Mouse (Mus musculus): Measurements from ENCODE around the gene Tmcc3. TPM values are rescaled to one million over a fixed set of nuclear protein-coding genes. Genes with fewer than 3 reads are reported as not detected.
A peak's percentile ranks its signal among the peaks of the same experiment; 100 is the strongest.

Tmcc3 gene
- total and polyA plus RNA-seq, 3 experiments: 11.3 to 30.1 (median 23.1) TPM

GRCm38 (mm10) chr10:94406821-94407220 is 95.1 kb downstream of the Tmcc3 start:
- H3K36me3 ChIP-seq (replicated peaks in 1 of 2; ENCODE audit: control insufficient read depth in 1 of 2, insufficient read depth in 1 of 2, low read length in 1 of 2): peaks cover 46 to 80% of the 10 kb centered on the region in 2 experiments
- TF ChIP-seq RAD21 (IDR thresholded peaks at IDR 0.05; ENCODE audit: low read depth, low read length) (no peak), TBP (conservative IDR thresholded peaks at IDR 0.05; ENCODE audit: low read depth, low read length) (no peak), GABPA (IDR thresholded peaks at IDR 0.05; ENCODE audit: insufficient replicate concordance, low read depth, low read length) (no peak), JUN (IDR thresholded peaks at IDR 0.05; ENCODE audit: insufficient read depth, low read depth, low read length) (no peak), MAFK (IDR thresholded peaks at IDR 0.05; ENCODE audit: insufficient replicate concordance, low read length) (no peak), ZKSCAN1 (IDR thresholded peaks at IDR 0.05; ENCODE audit: borderline replicate concordance, low read depth, low read length) (no peak), CHD2 (IDR thresholded peaks at IDR 0.05; ENCODE audit: low read length) (no peak), MAX (IDR thresholded peaks at IDR 0.05; ENCODE audit: low read length) (no peak), IRF4 (IDR thresholded peaks at IDR 0.05; ENCODE audit: low read depth, low read length) (no peak), USF1 (IDR thresholded peaks at IDR 0.05; ENCODE audit: low read depth, low read length) (no peak), KAT2A (IDR thresholded peaks at IDR 0.05; ENCODE audit: insufficient replicate concordance, low read length) (no peak), NELFE (IDR thresholded peaks at IDR 0.05; ENCODE audit: low read depth, low read length) (no peak), HCFC1 (IDR thresholded peaks at IDR 0.05; ENCODE audit: low read depth, low read length) (no peak)
- H3K4me1 ChIP-seq (ENCODE audit: control insufficient read depth in 1 of 2, insufficient read depth in 2 of 2): peaks cover 0 to 25% of the 10 kb centered on the region in 2 experiments; a peak in 2 of 4 replicates
- H3K9ac ChIP-seq (ENCODE audit: insufficient read depth, low read depth): no peak overlapping the region
- peaks cover 13% of the 10 kb centered on the region; the same call in 1 of the 2 replicates for H3K79me2 ChIP-seq (replicated peaks; ENCODE audit: control insufficient read depth, extremely low read depth, insufficient read depth, poor library complexity, severe bottlenecking)
- no peaks in the 10 kb centered on the region for H3K9me3 ChIP-seq (replicated peaks; ENCODE audit: low read length)
- H3K4me2 ChIP-seq (ENCODE audit: insufficient read depth, low read depth, poor library complexity, severe bottlenecking): no peak overlapping the region
- H3K4me3 ChIP-seq (replicated peaks in 1 of 3; ENCODE audit: low read depth in 2 of 3, low read length in 2 of 3, poor library complexity in 1 of 3): no peak overlapping the region
- no peak for DNase-seq (ENCODE audit: extremely low read depth)
- in situ Hi-C loops (cut with MboI; ENCODE audit: low pct_ligation_motif_present, low pct_unique_long_range_greater_than_20kb, low sequenced_read_pairs) (loop anchor here (25.0 kb wide), 1 partner anchor 555 kb away; no protein-coding TSS in a partner anchor), dilution Hi-C loops (cut with MboI; ENCODE audit: extremely low pct_ligation_motif_present, extremely low pct_unique_long_range_greater_than_20kb, low sequenced_read_pairs) (no loop called here)
- H3K27ac ChIP-seq (ENCODE audit: insufficient read depth, low read depth): no peak overlapping the region
- no peaks in the 10 kb centered on the region for H3K27me3 ChIP-seq (replicated peaks)

GRCm38 (mm10) chr10:94408356-94409146 is 96.8 kb downstream of the Tmcc3 start:
- H3K9ac ChIP-seq (ENCODE audit: insufficient read depth, low read depth): no peak overlapping the region
- 0 out of 2 replicates have a peak, but pooled peaks have one; percentile 33 for TF ChIP-seq ELF1 (IDR thresholded peaks at IDR 0.05; ENCODE audit: low read depth, low read length)
- peak; percentile 73 to 77 for TF ChIP-seq CTCF (conservative IDR thresholded peaks at IDR 0.05 in 1 of 2, IDR thresholded peaks at IDR 0.05 in 1 of 2; ENCODE audit: low read depth in 2 of 2, low read length in 2 of 2)
- no peak for TF ChIP-seq UBTF (IDR thresholded peaks at IDR 0.05; ENCODE audit: low read depth, low read length)
- TF ChIP-seq POLR2AphosphoS2 (IDR thresholded peaks at IDR 0.05; ENCODE audit: low read depth, low read length): no peak
- no peak for TF ChIP-seq CHD2 (IDR thresholded peaks at IDR 0.05; ENCODE audit: low read length)
- TF ChIP-seq ZMIZ1 (IDR thresholded peaks at IDR 0.05; ENCODE audit: low read depth, low read length): no peak
- peak; percentile 58 for TF ChIP-seq ZC3H11A (IDR thresholded peaks at IDR 0.05; ENCODE audit: low read depth, low read length)
- no peak for TF ChIP-seq MAZ (IDR thresholded peaks at IDR 0.05; ENCODE audit: low read depth, low read length)
- TF ChIP-seq MAFK (IDR thresholded peaks at IDR 0.05; ENCODE audit: insufficient replicate concordance, low read length): no peak
- TF ChIP-seq SMC3 (IDR thresholded peaks at IDR 0.05; ENCODE audit: low read depth, low read length): peak; percentile 88
- TF ChIP-seq RAD21 (IDR thresholded peaks at IDR 0.05; ENCODE audit: low read depth, low read length): peak; percentile 70

More at GRCm38 (mm10) chr10:94408356-94409146, 96.8 kb downstream of the Tmcc3 start:
- peaks cover 9% of the 10 kb centered on the region; the same call in 1 of the 2 replicates for H3K79me2 ChIP-seq (replicated peaks; ENCODE audit: control insufficient read depth, extremely low read depth, insufficient read depth, poor library complexity, severe bottlenecking)
- H3K9me3 ChIP-seq (replicated peaks; ENCODE audit: low read length): no peaks in the 10 kb centered on the region
- dilution Hi-C loops (cut with MboI; ENCODE audit: extremely low pct_ligation_motif_present, extremely low pct_unique_long_range_greater_than_20kb, low sequenced_read_pairs): no loop called here
- H3K4me2 ChIP-seq (ENCODE audit: insufficient read depth, low read depth, poor library complexity, severe bottlenecking): no peak overlapping the region
- H3K4me1 ChIP-seq (ENCODE audit: control insufficient read depth in 1 of 2, insufficient read depth in 2 of 2): peaks cover 0 to 35% of the 10 kb centered on the region in 2 experiments; a peak in 2 of 4 replicates
- in situ Hi-C loops (cut with MboI; ENCODE audit: low pct_ligation_motif_present, low pct_unique_long_range_greater_than_20kb, low sequenced_read_pairs): loop anchor here (25.0 kb wide), 1 partner anchor 554 kb away; no protein-coding TSS in a partner anchor
- no peak overlapping the region for H3K27ac ChIP-seq (ENCODE audit: insufficient read depth, low read depth)
- H3K4me3 ChIP-seq (replicated peaks in 1 of 3; ENCODE audit: low read depth in 2 of 3, low read length in 2 of 3, poor library complexity in 1 of 3): no peak overlapping the region
- DNase-seq (ENCODE audit: extremely low read depth): peak; percentile 66
- H3K27me3 ChIP-seq (replicated peaks): no peaks in the 10 kb centered on the region
- peaks cover 44 to 73% of the 10 kb centered on the region in 2 experiments for H3K36me3 ChIP-seq (replicated peaks in 1 of 2; ENCODE audit: control insufficient read depth in 1 of 2, insufficient read depth in 1 of 2, low read length in 1 of 2)
